ENCODE assay signal across 24 mouse cellular contexts in the genomic region with DNA sequence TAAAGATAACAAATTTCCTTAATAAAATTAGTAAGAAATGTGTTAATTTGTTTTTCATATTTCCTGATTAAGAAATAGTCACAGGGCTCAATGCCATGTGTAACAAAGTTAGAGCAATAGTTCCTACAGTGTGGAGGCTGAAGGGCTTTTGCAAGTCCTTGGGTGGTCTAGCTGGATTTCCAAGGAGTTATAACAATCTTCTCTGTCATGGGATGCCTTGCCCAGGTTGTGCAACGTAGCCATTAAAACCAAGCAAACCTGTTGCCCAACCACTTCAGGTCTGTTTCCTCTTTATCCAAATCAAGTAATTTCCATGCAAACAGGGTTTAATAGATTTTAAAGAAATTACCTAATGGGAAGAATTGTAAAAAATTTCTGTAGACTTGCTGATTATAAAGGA. TPM values are rescaled to one million over a fixed set of nuclear protein-coding genes. Genes with fewer than 3 reads are reported as not detected.
DNase-seq lines count a peak whose midpoint lies in the region; ATAC-seq lines count a peak whose summit lies in the region.
"Had no signal": no experiment of that assay in that cellular context is flagged by ENCODE, and none has a peak within 500 bp of the region (broad histone marks: within the 10 kb centered on the region; RNA-seq: fewer than 3 reads in every experiment).

No protein-coding gene starts in this region.

- H3K36me3 ChIP-seq in embryonic facial prominence, embryonic 14.5 days (ENCODE audit: control insufficient read depth, insufficient read depth, low read length), result no peaks in the 10 kb centered on the region
- no peaks in the 10 kb centered on the region for H3K36me3 ChIP-seq in embryonic facial prominence, embryonic 10.5 days (replicated peaks)
- H3K36me3 ChIP-seq: embryonic facial prominence, embryonic 13.5 days; forebrain, embryonic 10.5 days; G1E; heart, embryonic 10.5 days; hindbrain, embryonic 12.5 days had no signal

- no peak overlapping the region for H3K27ac ChIP-seq in embryonic facial prominence, embryonic 14.5 days (replicated peaks; ENCODE audit: low read depth, low read length)
- no peak overlapping the region for H3K27ac ChIP-seq in embryonic facial prominence, embryonic 10.5 days (replicated peaks)
- H3K27ac ChIP-seq: embryonic facial prominence, embryonic 13.5 days; forebrain, embryonic 10.5 days; heart, embryonic 10.5 days; hindbrain, embryonic 12.5 days; hindbrain, postnatal 0 days had no signal

- H3K4me2 ChIP-seq in embryonic facial prominence, embryonic 14.5 days (ENCODE audit: low read depth, low read length), result no peak overlapping the region
- H3K4me2 ChIP-seq: embryonic facial prominence, embryonic 13.5 days; hindbrain, embryonic 12.5 days had no signal

- H3K9me3 ChIP-seq in embryonic facial prominence, embryonic 14.5 days (ENCODE audit: control insufficient read depth, low read length), result no peaks in the 10 kb centered on the region
- no peaks in the 10 kb centered on the region for H3K9me3 ChIP-seq in embryonic facial prominence, embryonic 10.5 days
- H3K9me3 ChIP-seq: embryonic facial prominence, embryonic 13.5 days; forebrain, embryonic 10.5 days; G1E; heart, embryonic 10.5 days; hindbrain, embryonic 12.5 days had no signal

- H3K4me1 ChIP-seq in embryonic facial prominence, embryonic 14.5 days (ENCODE audit: control insufficient read depth, insufficient read depth, low read length), result no peaks in the 10 kb centered on the region
- no peaks in the 10 kb centered on the region for H3K4me1 ChIP-seq in embryonic facial prominence, embryonic 10.5 days
- H3K4me1 ChIP-seq: embryonic facial prominence, embryonic 13.5 days; forebrain, embryonic 10.5 days; heart, embryonic 10.5 days; hindbrain, embryonic 12.5 days had no signal

- ATAC-seq in embryonic facial prominence, embryonic 14.5 days (ENCODE audit: low read depth), result no peak
- ATAC-seq: CD4-positive, CD25-positive, alpha-beta regulatory T cell, adult 4 months; forebrain, embryonic 14.5 days; hindbrain, postnatal 0 days had no signal

- 72% methylated on average over 1 of the region's 1 CpGs for whole genome bisulfite sequencing in embryonic facial prominence, embryonic 14.5 days
- whole genome bisulfite sequencing in embryonic facial prominence, embryonic 10.5 days, result 86% methylated on average over 1 of the region's 1 CpGs

- H3K4me3 ChIP-seq in embryonic facial prominence, embryonic 14.5 days (ENCODE audit: low read depth, low read length), result no peak overlapping the region
- no peak overlapping the region for H3K4me3 ChIP-seq in embryonic facial prominence, embryonic 10.5 days
- H3K4me3 ChIP-seq: embryonic facial prominence, embryonic 13.5 days; forebrain, embryonic 10.5 days; heart, embryonic 10.5 days; hindbrain, embryonic 12.5 days had no signal

- peak; percentile 42 for DNase-seq in embryonic facial prominence, embryonic 14.5 days (ENCODE audit: low spot score)
- DNase-seq in embryonic facial prominence, embryonic 10.5 days (ENCODE audit: low spot score), result no peak
- DNase-seq in fat pad, adult 2 months (ENCODE audit: extremely low read depth, low read depth, low spot score), result peak; percentile 69
- DNase-seq in lung, postnatal 10 days, result peak; percentile 33
- DNase-seq in lung, postnatal 4 days, result peak; percentile 44 to 58
- no peak for DNase-seq in cerebellum, postnatal 14 days
- no peak for DNase-seq in right cerebral cortex, adult 2 months (ENCODE audit: low spot score in 2 of 2)
- no peak for DNase-seq in ovary, adult 18-20 months (ENCODE audit: low spot score)
- DNase-seq: adrenal gland, adult 8-10 months; adrenal gland, postnatal 36 days; B cell, adult 2 months; cerebellum, adult 8-10 months; cerebellum, postnatal 25 days; gastrocnemius, postnatal 10 days; heart, postnatal 10 days; heart, postnatal 4 days had no signal

- no peak overlapping the region for H3K9ac ChIP-seq in embryonic facial prominence, embryonic 14.5 days (ENCODE audit: low read depth, low read length)
- H3K9ac ChIP-seq: embryonic facial prominence, embryonic 13.5 days; hindbrain, embryonic 12.5 days had no signal

- no peaks in the 10 kb centered on the region for H3K27me3 ChIP-seq in embryonic facial prominence, embryonic 14.5 days (replicated peaks; ENCODE audit: control insufficient read depth, insufficient read depth, low read length)
- no peaks in the 10 kb centered on the region for H3K27me3 ChIP-seq in embryonic facial prominence, embryonic 10.5 days (replicated peaks; ENCODE audit: low read depth, poor library complexity, severe bottlenecking)
- H3K27me3 ChIP-seq: embryonic facial prominence, embryonic 13.5 days; hindbrain, embryonic 12.5 days had no signal

RNA-seq across cellular contexts. Expression of a gene that starts 59.8 kb away (rescaled TPM):
- 26.1 and 30.0 TPM in 2 replicates for polyA plus RNA-seq in embryonic facial prominence, embryonic 14.5 days (2014; fragmentation: Nextera tagmentation; extraction: Ambion mirVana)
- polyA plus RNA-seq in embryonic facial prominence, embryonic 10.5 days (2016; fragmentation: Nextera tagmentation; extraction: Ambion mirVana), result 22.6 and 25.6 TPM in 2 replicates

Comparison
In these comparisons a context has a peak if more than half of its experiments do, and no peak if none do; other contexts are left out.
1. DNase-seq: peak in embryonic facial prominence, embryonic 14.5 days (single experiment), fat pad, adult 2 months (single experiment), lung, postnatal 10 days (single experiment) and lung, postnatal 4 days (2 of 2); none in embryonic facial prominence, embryonic 10.5 days (single experiment), cerebellum, postnatal 14 days (0 of 2), right cerebral cortex, adult 2 months (0 of 2) and ovary, adult 18-20 months (single experiment).